Mouse (Mus musculus): ENCODE data around the gene Zfp940.

DNA sequence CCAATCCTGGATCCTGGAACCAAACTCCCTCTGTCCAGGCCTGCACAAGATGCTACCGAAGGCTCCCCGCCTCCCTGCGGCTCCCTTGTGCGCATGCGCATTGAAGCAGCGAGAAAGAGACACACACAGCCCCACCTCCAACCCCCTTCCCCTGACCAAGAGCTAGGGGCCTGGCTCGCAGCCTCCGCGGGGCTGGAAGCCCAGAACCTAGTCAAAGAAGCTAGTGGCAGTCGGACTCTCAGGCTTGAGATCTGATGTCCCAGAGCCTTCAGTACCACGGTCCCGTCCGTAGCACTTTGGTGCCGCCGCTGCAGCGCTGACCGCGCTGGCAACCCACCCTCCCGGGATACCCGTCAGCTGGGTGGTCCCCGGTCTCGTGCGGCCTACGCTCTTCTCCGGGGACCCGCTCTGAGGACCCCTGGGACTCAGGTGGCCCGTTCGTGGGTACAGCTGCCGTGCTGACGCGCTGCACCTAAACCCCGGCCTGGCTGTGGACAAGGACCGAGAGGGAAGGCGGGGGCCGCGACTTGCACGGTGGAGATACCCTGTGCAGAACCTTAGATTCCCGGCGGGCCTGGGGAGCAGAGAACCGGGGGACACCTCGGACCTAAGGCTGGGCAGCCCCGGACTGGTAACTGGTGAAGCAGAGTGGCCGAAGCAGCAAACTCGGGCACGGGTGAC, 69.5 kb downstream of the Zfp940 start, which contains the start of gene Zfp30:
- no peak for TF ChIP-seq POLR2A (IDR thresholded peaks at IDR 0.05; ENCODE audit: borderline replicate concordance, control insufficient read depth, low read depth, low read length)
- no peak for TF ChIP-seq CTCF (IDR thresholded peaks at IDR 0.05; ENCODE audit: control insufficient read depth, insufficient read depth, low read length)

All from bone marrow, adult 2 months (tissue).